Mouse (Mus musculus): Measurements from ENCODE around the gene Gcc2.

GRCm38 (mm10) chr10:58323028-58323991 is 68.0 kb downstream of the Gcc2 start, which contains the start of gene Lims1:
- TF ChIP-seq POLR2A (IDR thresholded peaks at IDR 0.05; ENCODE audit: borderline replicate concordance, control insufficient read depth, low read depth, low read length) (peak; percentile 93), CTCF (IDR thresholded peaks at IDR 0.05; ENCODE audit: control insufficient read depth, insufficient read depth, low read length) (no peak)
